Mouse (Mus musculus): Measurements from ENCODE around the gene Tfr2. TPM values are rescaled to one million over a fixed set of nuclear protein-coding genes. Genes with fewer than 3 reads are reported as not detected.
"Not testable (repeated sequence)": the region's sequence is repeated elsewhere in the genome, so short reads cannot be mapped to it uniquely, and the experiment has no call there.

Gene Tfr2
- polyA plus RNA-seq, 1 experiment from 2014 or later: 4.7 TPM

GRCm38 (mm10) chr5:137610548-137611244 lies 41.1 kb downstream of the Tfr2 start:
- WGBS: 5% methylated on average over 12 of the region's 12 CpGs
- Histone ChIP-seq H3K27me3 (replicated peaks) (no peaks in the 10 kb centered on the region), H3K27ac (peak overlapping the region; percentile 83), H3K9ac (0 out of 2 replicates have a peak overlapping the region, but pooled peaks have one; percentile 5), H3K9me3 (no peaks in the 10 kb centered on the region), H3K4me1 (peaks cover 52% of the 10 kb centered on the region), H3K36me3 (no peaks in the 10 kb centered on the region), H3K4me3 (replicated peaks) (peak overlapping the region; percentile 34), H3K4me2 (peak overlapping the region; percentile 49)
- peak; percentile 40; the same call in 1 of the 2 replicates for ATAC-seq (ENCODE audit: insufficient read depth, low FRiP score, low read depth)

DNA sequence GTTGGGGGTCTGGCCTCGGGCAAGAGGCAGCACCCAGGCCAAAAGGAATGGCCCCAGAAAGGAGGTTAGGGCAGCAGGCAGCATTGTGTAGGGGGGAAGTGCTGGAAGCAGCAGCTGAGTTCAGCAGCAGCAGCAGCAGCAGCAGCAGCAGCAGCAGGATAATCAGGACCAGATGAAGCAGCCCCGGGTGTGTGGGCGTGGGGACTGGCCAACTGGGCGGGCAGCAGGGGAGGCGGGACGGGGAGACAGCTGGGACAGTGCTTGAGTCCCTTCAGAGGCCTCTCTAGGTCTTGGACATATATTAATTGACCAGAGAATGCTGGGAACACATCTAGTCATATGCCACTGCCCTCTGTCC lies 41.6 kb downstream of the Tfr2 start:
- no peaks in the 10 kb centered on the region for H3K27me3 ChIP-seq (replicated peaks)
- 0 out of 2 replicates have a peak, but pooled peaks have one; percentile 36 for ATAC-seq (ENCODE audit: insufficient read depth, low FRiP score, low read depth)
- 0 out of 2 replicates have a peak overlapping the region, but pooled peaks have one; percentile 5 for H3K9ac ChIP-seq
- peak overlapping the region; percentile 49 for H3K4me2 ChIP-seq
- H3K36me3 ChIP-seq: no peaks in the 10 kb centered on the region
- H3K4me1 ChIP-seq: peaks cover 52% of the 10 kb centered on the region
- H3K27ac ChIP-seq: peak overlapping the region; percentile 83
- no peaks in the 10 kb centered on the region for H3K9me3 ChIP-seq
- H3K4me3 ChIP-seq (replicated peaks): peak overlapping the region; percentile 34
- WGBS: 11% methylated on average over 6 of the region's 6 CpGs

DNA sequence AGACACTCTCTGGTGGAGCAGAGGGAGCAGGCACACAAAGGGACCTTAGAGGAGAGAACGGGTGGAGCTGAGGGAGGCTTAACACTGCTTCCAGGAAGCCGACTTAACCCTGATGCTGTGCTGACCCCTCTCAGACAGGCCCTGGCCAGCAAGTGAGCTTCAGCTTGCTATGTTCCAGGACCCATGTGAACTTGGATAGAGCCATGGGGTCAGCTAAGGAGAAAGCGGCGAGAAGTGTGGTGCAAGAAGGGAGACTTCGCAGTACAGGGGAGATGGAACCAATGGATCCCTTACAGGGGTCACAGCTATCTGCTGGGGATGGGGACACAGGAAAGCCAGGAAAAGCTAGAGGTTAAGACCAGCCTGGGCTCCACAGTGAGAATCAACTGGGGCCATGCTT lies 43.4 kb downstream of the Tfr2 start:
- Histone ChIP-seq H3K9ac (no peak overlapping the region), H3K27me3 (replicated peaks) (no peaks in the 10 kb centered on the region), H3K9me3 (no peaks in the 10 kb centered on the region), H3K4me2 (0 out of 2 replicates have a peak overlapping the region, but pooled peaks have one; percentile 8), H3K27ac (peak overlapping the region; percentile 72), H3K4me1 (peaks cover 48% of the 10 kb centered on the region), H3K4me3 (replicated peaks) (no peak overlapping the region), H3K36me3 (no peaks in the 10 kb centered on the region)
- WGBS: 63% methylated on average over 5 of the region's 5 CpGs
- no peak for ATAC-seq (ENCODE audit: insufficient read depth, low FRiP score, low read depth)

DNA sequence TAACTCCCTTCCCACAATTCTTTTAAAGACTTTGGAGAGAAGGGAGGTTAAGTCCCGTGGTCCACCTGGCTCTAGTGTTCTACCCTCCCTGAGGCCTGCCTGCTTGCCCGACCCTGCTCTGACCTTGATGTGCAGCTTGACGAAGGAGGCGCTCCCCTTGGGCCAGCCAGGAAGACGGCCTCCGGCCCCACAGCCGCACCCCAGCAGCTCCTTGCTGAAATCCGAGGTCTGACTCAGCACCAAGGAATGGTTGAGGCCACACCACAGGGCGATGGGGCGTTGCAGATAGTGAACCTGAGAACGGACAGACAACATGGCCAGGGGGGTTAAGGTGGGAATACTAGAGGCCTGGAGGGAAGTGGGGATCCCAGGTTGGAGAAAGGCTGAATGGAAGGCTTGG lies 43.9 kb downstream of the Tfr2 start, which contains the start of gene Pcolce:
Pcolce (minus strand) TSS at position 235 of the 400 bp plus-strand sequence.
- no peaks in the 10 kb centered on the region for H3K9me3 ChIP-seq
- H3K4me3 ChIP-seq (replicated peaks): no peak within 1 kb of the TSS
- H3K36me3 ChIP-seq: no peaks in the 10 kb centered on the region
- H3K4me1 ChIP-seq: peaks cover 43% of the 10 kb centered on the region
- peak; percentile 51; the same call in 1 of the 2 replicates for ATAC-seq (ENCODE audit: insufficient read depth, low FRiP score, low read depth)
- H3K9ac ChIP-seq: no peak within 1 kb of the TSS
- H3K4me2 ChIP-seq: 0 out of 2 replicates have a peak within 1 kb of the TSS, but pooled peaks have one; percentile 8
- no peaks in the 10 kb centered on the region for H3K27me3 ChIP-seq (replicated peaks)
- WGBS: 39% methylated on average over 11 of the region's 11 CpGs
- H3K27ac ChIP-seq: peak within 1 kb of the TSS; percentile 72

DNA sequence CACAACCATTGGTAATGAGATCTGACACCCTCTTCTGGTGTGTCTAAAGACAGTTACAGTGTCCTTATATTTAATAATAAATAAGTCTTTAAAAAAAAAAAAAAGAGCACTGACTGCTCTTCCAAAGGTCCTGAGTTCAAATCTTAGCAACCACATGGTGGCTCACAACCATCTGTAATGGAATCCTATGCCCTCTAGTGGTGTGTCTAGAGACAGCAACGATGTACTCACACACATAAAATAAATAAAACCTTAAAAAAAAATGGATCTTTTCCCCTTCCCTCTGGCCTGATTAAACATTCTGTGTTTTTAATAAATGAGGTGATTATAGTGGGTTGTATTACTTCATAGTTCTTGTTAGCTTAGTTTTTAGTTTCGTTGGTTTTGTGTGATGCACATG lies 45.3 kb downstream of the Tfr2 start:
- H3K4me2 ChIP-seq; H3K9ac ChIP-seq; H3K4me3 ChIP-seq (replicated peaks); ATAC-seq (ENCODE audit: insufficient read depth, low FRiP score, low read depth); H3K9me3 ChIP-seq; H3K36me3 ChIP-seq; H3K27me3 ChIP-seq (replicated peaks); H3K27ac ChIP-seq: not testable (repeated sequence)
- WGBS: 93% methylated on average over 2 of the region's 2 CpGs
- H3K4me1 ChIP-seq: peaks cover 38% of the 10 kb centered on the region

DNA sequence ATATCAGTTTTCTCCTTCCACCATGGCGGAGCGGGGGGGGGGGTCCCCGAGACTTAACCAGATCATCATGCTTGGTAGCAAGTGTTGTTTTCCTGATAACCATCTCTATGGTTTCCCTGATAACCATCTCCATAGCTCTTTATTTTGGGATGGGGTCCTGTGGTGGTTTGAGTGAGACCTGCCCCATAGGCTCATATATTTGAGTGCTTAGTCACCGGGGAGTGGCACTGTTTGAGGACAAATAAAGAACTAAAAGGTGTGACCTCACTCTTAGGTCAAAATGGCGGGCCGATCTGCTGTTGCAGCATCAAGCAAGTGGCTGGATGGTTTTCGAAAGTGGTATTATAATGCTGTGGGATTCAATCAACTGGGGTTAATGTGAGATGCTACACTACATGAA lies 45.7 kb downstream of the Tfr2 start:
- WGBS: 72% methylated on average over 7 of the region's 7 CpGs
- H3K36me3 ChIP-seq: no peaks in the 10 kb centered on the region
- no peak for ATAC-seq (ENCODE audit: insufficient read depth, low FRiP score, low read depth)

GRCm38 (mm10) chr5:137623937-137624530 lies 54.4 kb downstream of the Tfr2 start:
- H3K4me3 ChIP-seq (replicated peaks): no peak overlapping the region
- no peak overlapping the region for H3K27ac ChIP-seq
- no peak overlapping the region for H3K9ac ChIP-seq
- ATAC-seq (ENCODE audit: insufficient read depth, low FRiP score, low read depth): no peak
- H3K9me3 ChIP-seq: no peaks in the 10 kb centered on the region
- WGBS: 72% methylated on average over 11 of the region's 11 CpGs
- no peaks in the 10 kb centered on the region for H3K36me3 ChIP-seq
- H3K4me2 ChIP-seq: no peak overlapping the region
- no peaks in the 10 kb centered on the region for H3K27me3 ChIP-seq (replicated peaks)
- peaks cover 2% of the 10 kb centered on the region; the same call in 1 of the 2 replicates for H3K4me1 ChIP-seq

More for the DNA sequence above, 45.7 kb downstream of the Tfr2 start:
- H3K27me3 ChIP-seq (replicated peaks): no peaks in the 10 kb centered on the region
- peaks cover 35% of the 10 kb centered on the region for H3K4me1 ChIP-seq
- no peak overlapping the region for H3K9ac ChIP-seq
- H3K4me2 ChIP-seq: no peak overlapping the region
- no peak overlapping the region for H3K27ac ChIP-seq
- no peak overlapping the region for H3K4me3 ChIP-seq (replicated peaks)
- no peaks in the 10 kb centered on the region for H3K9me3 ChIP-seq

- Histone ChIP-seq H3K36me3 (peaks cover 5% of the 10 kb centered on the region; the same call in 1 of the 2 replicates), H3K4me1 (peaks cover 31% of the 10 kb centered on the region), H3K9me3 (no peaks in the 10 kb centered on the region), H3K27ac (peak overlapping the region; percentile 93), H3K4me2 (peak overlapping the region; percentile 78), H3K4me3 (replicated peaks) (peak overlapping the region; percentile 79), H3K27me3 (replicated peaks) (no peaks in the 10 kb centered on the region), H3K9ac (peak overlapping the region; percentile 31; the same call in 1 of the 2 replicates)
- 2% methylated on average over 9 of the region's 9 CpGs for WGBS
- no peak for ATAC-seq (ENCODE audit: insufficient read depth, low FRiP score, low read depth)
Observed at GRCm38 (mm10) chr5:137627991-137628390, 58.4 kb downstream of the Tfr2 start.

GRCm38 (mm10) chr5:137628498-137629305 lies 59.1 kb downstream of the Tfr2 start, which contains the start of the genes Fbxo24, Lrch4 and Gm20605:
Gene Fbxo24, minus strand, starts transcription at chr5:137629002.
Gene Lrch4, plus strand, starts transcription at chr5:137629121.
Gene Gm20605, plus strand, starts transcription at chr5:137629175.
- Histone ChIP-seq H3K27ac (peak within 1 kb of the TSS; percentile 96), H3K4me3 (replicated peaks) (peak within 1 kb of the TSS; percentile 79), H3K4me2 (peak within 1 kb of the TSS; percentile 87), H3K9ac (peak within 1 kb of the TSS; percentile 83), H3K4me1 (peaks cover 33% of the 10 kb centered on the region), H3K36me3 (peaks cover 9% of the 10 kb centered on the region), H3K27me3 (replicated peaks) (no peaks in the 10 kb centered on the region), H3K9me3 (no peaks in the 10 kb centered on the region)
- ATAC-seq (ENCODE audit: insufficient read depth, low FRiP score, low read depth): peak; percentile 94
- WGBS: under 1% methylated on average over 46 of the region's 46 CpGs

GRCm38 (mm10) chr5:137629306-137629721 lies 59.7 kb downstream of the Tfr2 start:
- under 1% methylated on average over 23 of the region's 23 CpGs for WGBS
- Histone ChIP-seq H3K4me2 (peak overlapping the region; percentile 87), H3K27me3 (replicated peaks) (no peaks in the 10 kb centered on the region), H3K4me3 (replicated peaks) (peak overlapping the region; percentile 79), H3K9ac (peak overlapping the region; percentile 83), H3K27ac (peak overlapping the region; percentile 96), H3K9me3 (no peaks in the 10 kb centered on the region), H3K4me1 (peaks cover 35% of the 10 kb centered on the region), H3K36me3 (peaks cover 15% of the 10 kb centered on the region)
- ATAC-seq (ENCODE audit: insufficient read depth, low FRiP score, low read depth): peak; percentile 20

- Histone ChIP-seq H3K4me3 (replicated peaks) (peak overlapping the region; percentile 79), H3K36me3 (peaks cover 16% of the 10 kb centered on the region), H3K9me3 (no peaks in the 10 kb centered on the region), H3K27ac (peak overlapping the region; percentile 96), H3K27me3 (replicated peaks) (no peaks in the 10 kb centered on the region), H3K4me2 (peak overlapping the region; percentile 87), H3K4me1 (peaks cover 33% of the 10 kb centered on the region), H3K9ac (peak overlapping the region; percentile 83; the same call in 1 of the 2 replicates)
- ATAC-seq (ENCODE audit: insufficient read depth, low FRiP score, low read depth): peak; percentile 11
- WGBS: 10% methylated on average over 6 of the region's 6 CpGs
Observed at GRCm38 (mm10) chr5:137629906-137630545, 60.4 kb downstream of the Tfr2 start.

Data from stomach, embryonic 15.5 days (tissue).